Mouse (Mus musculus) lung, embryonic 14.5 days (tissue): ENCODE measurements at regions not wholly inside any gene's neighbourhood (a gene's known extent, or its start where the extent isn't known, plus 50 kb on each side); places are given as distances from the start of the nearest gene placed in this dataset.

Experiments used
- ATAC-seq: fragments of 200-750 bp; cut with Nextera tagmentation; 2 replicates; pipeline ENCODE4 v1.8.0; 2017; ENCODE audit warnings: mild to moderate bottlenecking, moderate TSS enrichment, moderate library complexity; ENCODE audit not compliant: insufficient read depth
- DNase-seq: peaks from one replicate; pipeline ENCODE4 v3.0.0-alpha.2; 2015
- H3K27ac ChIP-seq: fragments of 300-500 bp; sonication (generic); 2 replicates; pipeline ENCODE4 v1.5.1; 2014; ENCODE audit warnings: low read depth, mild to moderate bottlenecking, moderate library complexity
- H3K27me3 ChIP-seq: fragments of 300-500 bp; sonication (generic); 2 replicates; pipeline ENCODE4 v1.6.1; 2014; ENCODE audit warnings: low read length, control low read depth; ENCODE audit not compliant: insufficient read depth
- H3K36me3 ChIP-seq: fragments of 300-500 bp; sonication (generic); 2 replicates; pipeline ENCODE4 v1.6.1; 2014; ENCODE audit warnings: control low read depth; ENCODE audit not compliant: insufficient read depth
- H3K4me1 ChIP-seq: fragments of 300-500 bp; sonication (generic); 2 replicates; pipeline ENCODE4 v1.6.1; 2014; ENCODE audit warnings: antibody characterized with exemption, control low read depth; ENCODE audit not compliant: insufficient read depth
- H3K4me2 ChIP-seq: fragments of 300-500 bp; sonication (generic); 2 replicates; pipeline ENCODE4 v1.6.1; 2014; ENCODE audit warnings: mild to moderate bottlenecking
- H3K4me3 ChIP-seq: fragments of 300-500 bp; sonication (generic); 2 replicates; pipeline ENCODE4 v1.5.1; 2014; ENCODE audit warnings: low read depth, low read length
- H3K9ac ChIP-seq: fragments of 300-500 bp; sonication (generic); 2 replicates; pipeline ENCODE4 v1.6.1; 2014
- H3K9me3 ChIP-seq: fragments of 300-500 bp; sonication (generic); 2 replicates; pipeline ENCODE4 v1.6.1; 2016; ENCODE audit warnings: low read depth, low read length, control low read depth
- CTCF ChIP-seq: IDR thresholded peaks from 2 replicates; pipeline ENCODE4 v1.5.1; 2016; ENCODE audit warnings: antibody characterized with exemption, low read depth
- WGBS: fragments of 180-500 bp; shearing (Covaris S2); extraction: QIAGEN DNeasy Blood & Tissue Kit; methylation state at CpG from one replicate; pipeline ENCODE4 v1.1.7; 2014; 5-methylcytosine and 5-hydroxymethylcytosine counted together

DNA sequence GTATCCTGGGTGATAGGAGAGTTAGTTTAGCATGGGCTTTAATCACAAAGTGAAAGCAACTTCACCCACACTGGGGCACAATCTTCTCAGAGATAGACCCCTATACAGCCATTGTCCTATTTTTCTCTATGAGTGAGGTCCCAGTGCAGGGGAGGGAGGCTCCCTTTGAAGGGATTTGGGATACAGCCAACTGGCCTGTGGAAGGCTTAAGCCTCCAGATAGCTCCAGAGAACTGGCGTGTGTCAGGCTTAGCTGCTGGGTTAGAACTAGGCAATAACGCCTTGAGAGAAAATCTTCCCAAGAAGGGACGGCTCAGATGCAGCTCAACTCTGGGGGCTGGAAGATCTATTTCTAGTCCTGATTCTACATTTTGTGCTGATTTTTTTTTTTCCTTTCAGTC, 397.4 kb upstream of the Zdhhc25 start:
- no peak for TF ChIP-seq CTCF
- no peaks in the 10 kb centered on the region for H3K4me1 ChIP-seq
- H3K9me3 ChIP-seq = no peaks in the 10 kb centered on the region
- no peaks in the 10 kb centered on the region for H3K36me3 ChIP-seq
- no peak overlapping the region for H3K27ac ChIP-seq
- H3K9ac ChIP-seq = no peak overlapping the region
- H3K4me3 ChIP-seq = no peak overlapping the region
- 65% methylated on average over 3 of the region's 3 CpGs for WGBS
- no peak overlapping the region for H3K4me2 ChIP-seq
- DNase-seq = no peak
- no peak for ATAC-seq
- no peaks in the 10 kb centered on the region for H3K27me3 ChIP-seq

DNA sequence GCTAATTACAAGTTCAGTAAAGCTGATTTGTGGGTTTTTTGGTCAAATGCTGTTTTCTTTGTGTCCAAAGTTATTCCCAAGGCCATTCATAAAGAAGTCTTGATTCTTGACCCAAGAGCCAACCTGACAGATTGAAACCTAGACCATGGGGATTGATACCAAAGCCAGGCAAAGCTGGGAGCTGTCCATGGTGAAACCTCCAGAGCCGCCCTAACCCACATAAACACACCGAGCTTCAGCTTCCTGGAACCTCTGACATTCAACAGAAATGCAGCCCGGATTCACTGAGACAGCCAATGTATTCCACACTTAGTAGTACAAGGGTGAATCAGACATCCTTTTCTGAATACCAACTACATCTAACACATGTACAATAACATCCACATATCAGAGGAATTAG, 386.7 kb upstream of the Zdhhc25 start:
- H3K27me3 ChIP-seq = no peaks in the 10 kb centered on the region
- H3K9ac ChIP-seq = no peak overlapping the region
- no peaks in the 10 kb centered on the region for H3K9me3 ChIP-seq
- ATAC-seq = no peak
- H3K36me3 ChIP-seq = no peaks in the 10 kb centered on the region
- H3K27ac ChIP-seq = no peak overlapping the region
- 30% methylated on average over 3 of the region's 3 CpGs for WGBS
- peak; percentile 49 for DNase-seq
- H3K4me2 ChIP-seq = no peak overlapping the region
- H3K4me3 ChIP-seq = no peak overlapping the region
- TF ChIP-seq CTCF = no peak
- no peaks in the 10 kb centered on the region for H3K4me1 ChIP-seq

DNA sequence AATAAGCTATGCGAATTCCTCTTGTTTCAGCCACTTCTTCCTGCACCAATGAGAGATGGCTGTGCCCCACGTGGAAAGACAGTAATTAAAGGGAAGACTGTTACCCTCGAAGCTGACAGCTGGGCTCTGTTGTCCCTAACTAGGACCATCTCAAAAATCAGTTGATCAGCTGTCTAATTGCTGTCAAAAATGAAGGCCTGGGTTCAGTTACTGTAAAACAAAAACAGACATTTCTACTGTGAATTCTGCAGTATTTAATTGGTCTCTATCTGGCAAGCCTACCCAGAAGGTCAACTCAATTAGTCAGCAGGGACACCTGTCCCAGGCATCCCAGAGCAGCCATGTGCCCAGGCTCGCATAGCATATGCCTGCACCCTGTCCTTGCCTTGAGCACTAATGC, 385.8 kb upstream of the Zdhhc25 start:
- ATAC-seq = no peak
- H3K4me2 ChIP-seq = no peak overlapping the region
- H3K4me3 ChIP-seq = no peak overlapping the region
- 46% methylated on average over 4 of the region's 4 CpGs for WGBS
- DNase-seq = no peak
- no peaks in the 10 kb centered on the region for H3K4me1 ChIP-seq
- no peak overlapping the region for H3K9ac ChIP-seq
- H3K36me3 ChIP-seq = no peaks in the 10 kb centered on the region
- no peaks in the 10 kb centered on the region for H3K9me3 ChIP-seq
- TF ChIP-seq CTCF = no peak
- no peaks in the 10 kb centered on the region for H3K27me3 ChIP-seq
- no peak overlapping the region for H3K27ac ChIP-seq

- Histone ChIP-seq H3K27ac (no peak overlapping the region), H3K4me1 (no peaks in the 10 kb centered on the region), H3K36me3 (no peaks in the 10 kb centered on the region), H3K9ac (no peak overlapping the region), H3K9me3 (no peaks in the 10 kb centered on the region), H3K27me3 (no peaks in the 10 kb centered on the region), H3K4me3 (no peak overlapping the region), H3K4me2 (no peak overlapping the region)
- no peak for ATAC-seq
- 62% methylated on average over 4 of the region's 4 CpGs for WGBS
- no peak for TF ChIP-seq CTCF
- DNase-seq = no peak
Observed at GRCm38 (mm10) chr15:88229456-88229855, 370.6 kb upstream of the Zdhhc25 start.

- no peaks in the 10 kb centered on the region for H3K36me3 ChIP-seq
- no peak for TF ChIP-seq CTCF
- H3K9ac ChIP-seq = no peak overlapping the region
- no peak for ATAC-seq
- 84% methylated on average over 13 of the region's 13 CpGs for WGBS
- no peak overlapping the region for H3K4me2 ChIP-seq
- H3K27me3 ChIP-seq = no peaks in the 10 kb centered on the region
- no peaks in the 10 kb centered on the region for H3K4me1 ChIP-seq
- no peak overlapping the region for H3K27ac ChIP-seq
- H3K4me3 ChIP-seq = no peak overlapping the region
- no peak for DNase-seq
- H3K9me3 ChIP-seq = no peaks in the 10 kb centered on the region
Observed at GRCm38 (mm10) chr15:88244606-88245005, 355.5 kb upstream of the Zdhhc25 start.

GRCm38 (mm10) chr15:88245496-88246246, 354.4 kb upstream of the Zdhhc25 start:
- H3K4me3 ChIP-seq = no peak overlapping the region
- no peaks in the 10 kb centered on the region for H3K36me3 ChIP-seq
- H3K4me2 ChIP-seq = no peak overlapping the region
- DNase-seq (no peak), ATAC-seq (no peak)
- no peaks in the 10 kb centered on the region for H3K27me3 ChIP-seq
- no peaks in the 10 kb centered on the region for H3K4me1 ChIP-seq
- WGBS = 46% methylated on average over 22 of the region's 22 CpGs
- H3K9ac ChIP-seq = no peak overlapping the region
- no peaks in the 10 kb centered on the region for H3K9me3 ChIP-seq
- no peak overlapping the region for H3K27ac ChIP-seq
- no peak for TF ChIP-seq CTCF

DNA sequence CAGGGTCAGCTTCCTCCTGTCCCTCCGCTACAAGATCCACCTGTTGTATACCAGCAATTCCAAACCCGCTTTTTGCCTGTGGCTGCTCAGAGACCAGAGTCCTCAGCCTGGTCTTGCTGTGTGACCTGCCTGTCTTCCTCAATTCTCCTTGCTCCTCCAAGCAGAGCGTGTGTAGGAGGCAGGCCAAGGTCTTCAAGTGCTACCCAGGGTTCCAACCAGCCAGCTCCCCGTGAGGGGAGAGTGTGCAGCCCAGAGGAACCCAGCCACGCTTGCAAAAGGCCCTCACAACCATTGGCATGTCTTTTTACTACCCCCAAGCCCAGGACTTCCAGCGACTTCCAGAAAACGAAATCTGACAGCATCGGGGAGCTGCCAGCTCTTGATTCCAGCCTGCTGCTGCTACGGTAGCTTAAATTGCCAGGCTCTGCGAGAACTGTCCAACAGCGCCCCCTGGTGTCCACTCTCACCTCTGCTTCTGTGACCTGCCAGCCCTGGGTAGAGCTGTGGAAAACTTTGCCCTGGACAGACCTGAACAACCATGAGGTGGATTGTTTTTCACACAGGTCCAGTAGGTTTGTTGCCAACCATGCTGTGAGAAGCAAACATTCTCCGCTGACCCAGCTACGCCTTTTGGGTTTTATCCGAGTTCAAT, 352.0 kb upstream of the Zdhhc25 start:
- no peaks in the 10 kb centered on the region for H3K4me1 ChIP-seq
- H3K27ac ChIP-seq = no peak overlapping the region
- DNase-seq (peak; percentile 90), ATAC-seq (peak; percentile 70; the same call in 1 of the 2 replicates)
- no peak overlapping the region for H3K4me3 ChIP-seq
- H3K4me2 ChIP-seq = no peak overlapping the region
- H3K36me3 ChIP-seq = no peaks in the 10 kb centered on the region
- TF ChIP-seq CTCF = peak; percentile 92
- no peaks in the 10 kb centered on the region for H3K27me3 ChIP-seq
- WGBS = 24% methylated on average over 14 of the region's 14 CpGs
- H3K9me3 ChIP-seq = no peaks in the 10 kb centered on the region
- no peak overlapping the region for H3K9ac ChIP-seq
